Mouse (Mus musculus) cerebellum, adult 2 months (tissue): ENCODE results near the gene 2310022A10Rik. TPM values are rescaled to one million over a fixed set of nuclear protein-coding genes. Genes with fewer than 3 reads are reported as not detected.
"Not testable (repeated sequence)": the region's sequence is repeated elsewhere in the genome, so short reads cannot be mapped to it uniquely, and the experiment has no call there.

Source experiments
- DNase-seq, 2 experiments: peaks; one replicate each; pipeline ENCODE4 v3.0.0; 2021
- H3K27ac ChIP-seq: fragments of 200-500 bp; 2 replicates; pipeline ENCODE4 v1.5.1; 2012; ENCODE audit warnings: low read length, control low read depth, inconsistent platforms; ENCODE audit not compliant: insufficient read depth
- H3K27me3 ChIP-seq: fragments of 200-500 bp; 2 replicates; pipeline ENCODE4 v1.6.1; 2012; ENCODE audit warnings: inconsistent platforms, mild to moderate bottlenecking, low read length, moderate library complexity; ENCODE audit not compliant: control insufficient read depth, insufficient read depth
- H3K4me1 ChIP-seq: fragments of 200-500 bp; 2 replicates; pipeline ENCODE4 v1.6.1; 2011; ENCODE audit warnings: low read length; ENCODE audit not compliant: control insufficient read depth, insufficient read depth
- H3K4me3 ChIP-seq: fragments of 200-500 bp; replicated peaks from 2 replicates; pipeline ENCODE3; 2011; ENCODE audit warnings: mild to moderate bottlenecking, low read depth, low read length, control low read depth; ENCODE audit not compliant: insufficient read depth
- CTCF ChIP-seq: fragments of 200-500 bp; IDR thresholded peaks from 2 replicates; pipeline ENCODE4 v1.5.1; 2011; ENCODE audit warnings: low read depth, mild to moderate bottlenecking, control low read depth, low read length, moderate library complexity, borderline replicate concordance; ENCODE audit not compliant: insufficient read depth
- POLR2A ChIP-seq: fragments of 200-500 bp; IDR thresholded peaks from 2 replicates; pipeline ENCODE4 v1.6.1; 2011; ENCODE audit warnings: low read length, control low read depth, borderline replicate concordance; ENCODE audit not compliant: insufficient read depth
- WGBS: fragments of 180-500 bp; shearing (Covaris S2); methylation state at CpG from one replicate; pipeline ENCODE4 v1.1.7; 2018; 5-methylcytosine and 5-hydroxymethylcytosine counted together
- polyA plus RNA-seq: library from polyadenylated mRNA; depleted of rRNA; stranded (reverse); fragments of >200 nt; gene quantifications from 2 replicates; pipeline ENCODE4 v1.2.3, GENCODE M21; 2012; rRNA removed

2310022A10Rik gene
- polyA plus RNA-seq, 1 experiment: 46.2 TPM

- TF ChIP-seq POLR2A (no peak), CTCF (no peak)
- H3K4me1 ChIP-seq: peaks cover 45% of the 10 kb centered on the region
- no peaks in the 10 kb centered on the region for H3K27me3 ChIP-seq
- 25% methylated on average over 8 of the region's 8 CpGs for WGBS
- H3K4me3 ChIP-seq: no peak overlapping the region
- H3K27ac ChIP-seq: peak overlapping the region; percentile 62
- peak; percentile 79 to 86 for DNase-seq
Observed at GRCm38 (mm10) chr7:27613751-27614499, 60.9 kb downstream of the 2310022A10Rik start.

- no peaks in the 10 kb centered on the region for H3K27me3 ChIP-seq
- H3K4me3 ChIP-seq: no peak overlapping the region
- peaks cover 24% of the 10 kb centered on the region for H3K4me1 ChIP-seq
- TF ChIP-seq CTCF (no peak), POLR2A (no peak)
- peak overlapping the region; percentile 96 for H3K27ac ChIP-seq
- 2% methylated on average over 6 of the region's 6 CpGs for WGBS
- DNase-seq: peak; percentile 68 to 78
Observed at GRCm38 (mm10) chr7:27621028-27621427, 68.0 kb downstream of the 2310022A10Rik start.

- H3K27ac ChIP-seq: no peak overlapping the region
Observed at GRCm38 (mm10) chr7:27622234-27622633, 69.2 kb downstream of the 2310022A10Rik start.

GRCm38 (mm10) chr7:27624967-27625366 is 71.9 kb downstream of the 2310022A10Rik start:
- H3K4me1 ChIP-seq: peaks cover 36% of the 10 kb centered on the region
- no peaks in the 10 kb centered on the region for H3K27me3 ChIP-seq
- DNase-seq: no peak
- no peak for TF ChIP-seq CTCF
- no peak for TF ChIP-seq POLR2A
- no peak overlapping the region for H3K4me3 ChIP-seq
- H3K27ac ChIP-seq: no peak overlapping the region

More at GRCm38 (mm10) chr7:27622234-27622633, 69.2 kb downstream of the 2310022A10Rik start:
- WGBS: 90% methylated on average over 1 of the region's 1 CpGs
- no peak overlapping the region for H3K4me3 ChIP-seq
- no peak for TF ChIP-seq CTCF
- no peak for TF ChIP-seq POLR2A
- peaks cover 24% of the 10 kb centered on the region for H3K4me1 ChIP-seq
- H3K27me3 ChIP-seq: no peaks in the 10 kb centered on the region
- no peak for DNase-seq

- DNase-seq: no peak
- peaks cover 29% of the 10 kb centered on the region for H3K4me1 ChIP-seq
- WGBS: 34% methylated on average over 7 of the region's 7 CpGs
- peak overlapping the region; percentile 39 for H3K27ac ChIP-seq
- H3K27me3 ChIP-seq: no peaks in the 10 kb centered on the region
- TF ChIP-seq CTCF (no peak), POLR2A (no peak)
- H3K4me3 ChIP-seq: no peak overlapping the region
Observed at GRCm38 (mm10) chr7:27627707-27628106, 74.7 kb downstream of the 2310022A10Rik start.

GRCm38 (mm10) chr7:27628190-27628589 is 75.2 kb downstream of the 2310022A10Rik start:
- no peak overlapping the region for H3K4me3 ChIP-seq
- 24% methylated on average over 6 of the region's 6 CpGs for WGBS
- DNase-seq: peak in 1 of 2 experiments; percentile 60
- TF ChIP-seq CTCF (no peak), POLR2A (no peak)
- H3K4me1 ChIP-seq: peaks cover 34% of the 10 kb centered on the region
- H3K27ac ChIP-seq: peak overlapping the region; percentile 39
- no peaks in the 10 kb centered on the region for H3K27me3 ChIP-seq

GRCm38 (mm10) chr7:27628816-27629215 is 75.8 kb downstream of the 2310022A10Rik start:
- not testable (repeated sequence) for DNase-seq, H3K27me3 ChIP-seq, H3K4me3 ChIP-seq, H3K27ac ChIP-seq
- 33% methylated on average over 7 of the region's 7 CpGs for WGBS
- peaks cover 39% of the 10 kb centered on the region for H3K4me1 ChIP-seq

- TF ChIP-seq POLR2A (no peak), CTCF (no peak)
- DNase-seq: peak; percentile 64 to 71
- peak overlapping the region; percentile 64 for H3K27ac ChIP-seq
- WGBS: 49% methylated on average over 4 of the region's 4 CpGs
- H3K27me3 ChIP-seq: no peaks in the 10 kb centered on the region
- no peak overlapping the region for H3K4me3 ChIP-seq
- peaks cover 46% of the 10 kb centered on the region for H3K4me1 ChIP-seq
Observed at GRCm38 (mm10) chr7:27631439-27631838, 78.4 kb downstream of the 2310022A10Rik start.

Other genes starting within 250 kb of the 2310022A10Rik start
- gene Ltbp4, start 215.5 kb upstream of the 2310022A10Rik start, polyA plus RNA-seq: 26.9 and 28.2 TPM in 2 replicates
- 41.6 and 43.7 TPM in 2 replicates for gene Shkbp1, start 197.2 kb upstream of the 2310022A10Rik start, polyA plus RNA-seq
- gene Gm20479, start 195.8 kb upstream of the 2310022A10Rik start, polyA plus RNA-seq: 0.38 TPM in 1 of 2 replicates, not detected in the other
- 171 and 177 TPM in 2 replicates for gene Sptbn4, start 105.5 kb upstream of the 2310022A10Rik start, polyA plus RNA-seq
- gene Blvrb, start 105.3 kb upstream of the 2310022A10Rik start, polyA plus RNA-seq: 24.2 and 25.2 TPM in 2 replicates
- 8.1 and 8.9 TPM in 2 replicates for gene Sertad3, start 79.5 kb upstream of the 2310022A10Rik start, polyA plus RNA-seq
- 17.4 and 17.9 TPM in 2 replicates for gene Sertad1, start 66.3 kb upstream of the 2310022A10Rik start, polyA plus RNA-seq
- 0.34 and 0.43 TPM in 2 replicates for gene Prx, start 53.9 kb upstream of the 2310022A10Rik start, polyA plus RNA-seq
- 0.20 and 0.21 TPM in 2 replicates for gene Hipk4, start 30.0 kb upstream of the 2310022A10Rik start, polyA plus RNA-seq
- 220 and 242 TPM in 2 replicates for gene Pld3, start within 50 bp of the 2310022A10Rik start, polyA plus RNA-seq
- gene Akt2, start 38.3 kb downstream of the 2310022A10Rik start, polyA plus RNA-seq: 106 and 119 TPM in 2 replicates
- 62.2 and 67.5 TPM in 2 replicates for gene Ttc9b, start 100.7 kb downstream of the 2310022A10Rik start, polyA plus RNA-seq
- 96.7 and 99.4 TPM in 2 replicates for gene Map3k10, start 121.4 kb downstream of the 2310022A10Rik start, polyA plus RNA-seq
- 4.3 and 4.6 TPM in 2 replicates for gene Zfp607b, start 136.1 kb downstream of the 2310022A10Rik start, polyA plus RNA-seq
- gene Zfp60, start 178.2 kb downstream of the 2310022A10Rik start, polyA plus RNA-seq: 15.8 and 16.3 TPM in 2 replicates